Mouse (Mus musculus): ENCODE measurements around the gene Pigp.

The Pigp gene

GRCm38 (mm10) chr16:94371301-94371931, at the start of gene Pigp:
Pigp (minus strand) TSS chr16:94371842.
- peak; percentile 75 for DNase-seq

- no peak for DNase-seq
These were observed 48.9 kb upstream of the Pigp start for GRCm38 (mm10) chr16:94420498-94420897.

DNA sequence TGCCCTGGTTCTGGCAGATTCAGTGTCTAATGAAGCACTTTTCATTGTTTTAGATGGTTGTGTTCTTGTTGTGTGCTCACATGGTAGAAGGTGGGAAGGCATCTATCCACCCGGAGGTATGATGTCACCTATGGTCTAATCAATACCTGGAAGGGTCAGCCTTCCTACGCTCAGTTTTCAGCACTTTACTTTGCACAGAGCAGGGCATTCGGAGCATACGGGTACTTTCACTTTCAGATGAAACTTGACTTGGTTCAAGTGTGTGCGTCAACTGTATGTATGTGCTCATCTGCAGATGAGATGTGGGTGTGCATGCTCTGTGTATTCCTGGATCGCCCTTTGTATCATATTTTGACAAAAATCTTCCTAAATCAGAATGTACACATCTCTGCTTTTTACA, 42.5 kb upstream of the Pigp start:
- DNase-seq = no peak

- no peak for DNase-seq
These were observed 41.1 kb upstream of the Pigp start for GRCm38 (mm10) chr16:94412760-94413159.

GRCm38 (mm10) chr16:94412198-94412597, 40.6 kb upstream of the Pigp start:
- DNase-seq = no peak

DNA sequence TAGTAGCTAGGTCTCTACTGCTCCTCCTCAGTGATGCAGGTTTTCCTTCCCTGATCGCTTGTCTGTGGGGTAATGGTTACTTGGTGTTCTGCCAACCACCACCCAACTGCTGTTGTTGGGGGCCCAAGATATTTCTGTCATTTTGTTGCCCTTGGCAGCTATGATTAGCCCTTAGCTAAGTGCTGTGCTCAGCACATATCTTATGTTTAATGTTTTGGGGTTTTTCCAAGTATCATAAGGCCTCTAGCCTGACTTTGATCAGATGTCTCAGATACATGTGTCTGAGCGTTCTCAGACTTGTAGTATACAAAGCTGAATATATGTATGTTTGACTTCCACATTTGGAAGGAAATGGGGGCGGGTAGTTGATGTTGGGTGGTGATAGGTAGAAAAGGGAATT, 39.6 kb upstream of the Pigp start:
- DNase-seq = no peak

DNA sequence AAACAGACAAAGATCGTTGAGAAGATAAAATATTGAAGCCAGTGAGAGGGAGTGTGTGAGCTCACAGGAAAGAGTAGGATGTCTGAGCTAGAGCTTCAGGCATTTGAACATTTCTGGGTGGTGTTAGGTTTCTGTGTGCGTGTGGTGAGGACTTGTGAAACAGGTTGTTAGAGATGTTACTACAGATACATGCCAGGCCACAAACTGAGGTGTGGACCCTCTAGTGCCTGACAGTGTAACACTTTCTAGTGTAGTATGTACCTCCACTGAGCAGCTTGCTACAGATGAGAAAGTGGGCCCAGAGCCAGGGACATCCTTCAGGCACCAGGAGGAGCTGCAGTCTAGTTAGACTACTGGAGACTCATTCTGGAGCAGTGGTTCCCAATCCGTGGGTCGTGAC, 30.5 kb upstream of the Pigp start:
- peak; percentile 44 for DNase-seq

- DNase-seq = no peak
These were observed 30.0 kb upstream of the Pigp start for GRCm38 (mm10) chr16:94401636-94402035.

GRCm38 (mm10) chr16:94399141-94399540, 27.5 kb upstream of the Pigp start:
- DNase-seq = no peak

DNA sequence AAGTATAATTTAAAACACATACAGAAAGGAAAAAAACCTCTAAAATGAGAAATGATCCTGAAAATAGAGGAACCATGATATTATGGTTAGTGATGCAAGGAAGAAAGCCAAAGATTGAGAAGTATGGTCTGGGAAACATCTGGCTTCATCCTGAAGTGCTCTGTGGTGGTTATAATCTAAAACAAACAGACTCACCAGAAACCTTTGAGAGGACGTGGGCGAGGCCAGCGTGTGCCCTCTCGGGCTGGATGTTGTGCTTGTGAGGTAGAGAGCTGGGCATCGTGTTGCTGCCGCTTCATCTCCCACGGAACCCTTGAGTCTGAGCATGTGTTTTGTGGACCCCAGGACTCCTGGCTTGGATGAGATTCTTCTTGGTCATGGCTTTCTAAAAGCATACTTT, 25.0 kb upstream of the Pigp start:
- no peak for DNase-seq

GRCm38 (mm10) chr16:94395051-94395450, 23.4 kb upstream of the Pigp start:
- DNase-seq = peak; percentile 46

DNA sequence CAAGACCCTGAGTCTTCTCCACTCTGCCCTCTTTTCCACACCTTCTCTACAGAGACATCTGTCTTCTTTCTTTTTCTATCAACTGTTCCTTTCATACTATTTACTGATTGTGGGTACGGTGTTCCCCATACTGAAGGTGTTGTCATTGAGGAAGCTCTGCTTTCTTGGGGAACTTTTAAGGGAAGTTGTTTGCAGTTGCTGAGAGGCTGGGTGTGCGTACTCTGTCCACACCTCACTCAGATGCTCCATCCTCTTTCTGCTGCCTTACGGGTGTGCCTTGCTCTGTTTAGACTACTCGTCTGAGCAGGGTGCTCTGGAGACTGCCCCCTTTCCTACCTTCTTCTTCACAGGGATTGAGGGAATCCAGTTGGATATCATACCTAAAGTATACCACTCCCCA, 20.7 kb upstream of the Pigp start:
- no peak for DNase-seq

DNA sequence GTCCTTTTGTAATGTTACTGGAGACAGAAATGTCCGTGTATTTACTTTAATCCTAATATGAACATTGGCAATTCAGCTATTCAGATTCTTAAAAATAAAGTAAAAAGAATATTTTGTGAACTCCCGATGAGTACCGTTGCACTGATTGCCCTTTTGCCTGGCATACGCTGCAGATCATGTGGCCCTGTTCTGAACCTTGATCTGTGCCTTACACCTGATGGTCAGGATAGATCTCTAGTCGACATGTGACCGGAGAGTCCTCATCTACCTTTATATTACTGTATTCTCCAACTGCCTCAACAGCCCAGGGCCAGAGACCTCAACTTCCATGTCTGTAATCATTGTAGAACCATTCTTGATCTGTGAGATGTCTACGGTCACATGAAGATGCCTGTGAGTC, 16.0 kb upstream of the Pigp start:
- DNase-seq = no peak

DNA sequence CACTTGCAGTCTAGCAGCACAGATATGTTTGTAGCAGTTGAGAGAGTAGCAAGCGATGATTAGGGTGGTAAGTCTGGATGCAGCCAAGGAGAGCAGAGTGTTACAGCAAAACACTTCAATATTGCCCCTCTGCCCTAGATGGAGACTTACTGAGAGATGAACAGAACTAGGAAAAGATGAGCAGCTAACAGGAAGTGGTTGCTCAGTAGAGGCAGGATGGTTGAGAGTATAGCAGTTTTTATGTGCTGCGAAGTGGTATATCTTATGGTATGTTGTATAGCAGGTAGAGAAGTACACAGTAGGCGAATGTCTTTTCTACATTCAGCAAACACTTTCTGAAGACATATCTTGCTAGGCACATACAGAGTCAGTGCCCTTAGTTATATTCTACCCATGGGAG, 11.6 kb upstream of the Pigp start:
- DNase-seq = no peak

- no peak for DNase-seq
These were observed 7.7 kb upstream of the Pigp start for GRCm38 (mm10) chr16:94379386-94379785.

GRCm38 (mm10) chr16:94370915-94371300, 734 bp downstream of the Pigp start:
- DNase-seq = peak; percentile 88

DNA sequence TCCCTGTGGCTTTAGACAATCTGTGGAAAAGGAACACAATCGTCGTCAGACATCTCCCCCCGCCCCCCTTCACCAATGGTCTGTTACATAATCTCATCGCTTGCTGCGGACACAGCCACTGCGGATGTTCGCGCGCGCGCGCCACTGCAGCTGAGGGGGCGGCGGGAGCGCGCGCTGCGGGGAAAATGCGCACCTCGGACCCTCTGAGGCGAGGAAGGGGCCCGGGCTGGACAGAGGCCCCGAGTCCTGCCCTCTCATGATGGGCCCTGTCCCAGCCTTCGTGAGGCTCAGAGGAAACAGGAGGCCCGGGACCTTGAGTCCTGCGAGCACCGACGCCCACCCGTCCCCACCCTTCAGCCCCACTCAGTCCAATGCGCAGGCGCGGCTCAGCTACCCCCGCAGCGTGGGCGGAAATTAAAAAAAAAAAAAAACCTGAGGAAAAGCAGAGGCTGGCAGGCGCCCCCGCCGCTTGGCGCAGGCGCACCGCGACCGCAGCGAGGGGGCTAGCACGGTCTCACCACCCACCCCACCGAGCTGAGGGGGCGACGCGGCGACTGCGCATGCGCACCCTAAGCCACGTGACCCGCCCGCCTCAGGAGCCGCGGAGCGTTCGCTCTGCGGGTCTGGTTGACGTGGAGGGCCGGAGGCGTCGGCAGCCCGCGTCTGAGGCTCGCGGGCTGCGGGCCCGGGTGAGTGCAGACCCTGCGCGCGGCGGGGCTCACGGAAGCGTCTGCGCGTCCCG, 1.3 kb downstream of the Pigp start, which contains the start of gene Ttc3:
Gene Ttc3, plus strand, starts transcription at position 446 of the 742 bp plus-strand sequence.
- peak; percentile 98 for DNase-seq

GRCm38 (mm10) chr16:94369596-94370172, 2.0 kb downstream of the Pigp start:
- DNase-seq = no peak

GRCm38 (mm10) chr16:94365435-94365834, 6.2 kb downstream of the Pigp start:
- DNase-seq = no peak

DNA sequence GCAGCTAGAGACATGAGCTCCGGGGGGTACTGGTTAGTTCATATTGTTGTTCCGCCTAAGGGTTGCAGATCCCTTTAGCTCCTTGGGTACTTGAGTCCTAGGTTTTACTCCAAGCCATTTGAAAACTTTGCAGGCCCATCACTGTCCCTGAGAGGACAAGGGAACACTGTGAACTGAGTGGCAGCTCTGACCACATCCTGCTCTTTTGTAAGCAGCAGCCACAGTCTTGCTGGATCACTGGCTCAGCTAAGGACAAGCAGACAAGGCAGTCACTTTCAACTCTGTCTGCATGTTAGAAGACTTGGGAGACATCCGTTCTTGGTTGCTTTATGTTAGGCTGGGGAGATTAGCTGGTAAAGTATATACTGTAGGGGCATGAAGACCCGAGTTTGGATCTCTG, 7.8 kb downstream of the Pigp start:
- no peak for DNase-seq

DNA sequence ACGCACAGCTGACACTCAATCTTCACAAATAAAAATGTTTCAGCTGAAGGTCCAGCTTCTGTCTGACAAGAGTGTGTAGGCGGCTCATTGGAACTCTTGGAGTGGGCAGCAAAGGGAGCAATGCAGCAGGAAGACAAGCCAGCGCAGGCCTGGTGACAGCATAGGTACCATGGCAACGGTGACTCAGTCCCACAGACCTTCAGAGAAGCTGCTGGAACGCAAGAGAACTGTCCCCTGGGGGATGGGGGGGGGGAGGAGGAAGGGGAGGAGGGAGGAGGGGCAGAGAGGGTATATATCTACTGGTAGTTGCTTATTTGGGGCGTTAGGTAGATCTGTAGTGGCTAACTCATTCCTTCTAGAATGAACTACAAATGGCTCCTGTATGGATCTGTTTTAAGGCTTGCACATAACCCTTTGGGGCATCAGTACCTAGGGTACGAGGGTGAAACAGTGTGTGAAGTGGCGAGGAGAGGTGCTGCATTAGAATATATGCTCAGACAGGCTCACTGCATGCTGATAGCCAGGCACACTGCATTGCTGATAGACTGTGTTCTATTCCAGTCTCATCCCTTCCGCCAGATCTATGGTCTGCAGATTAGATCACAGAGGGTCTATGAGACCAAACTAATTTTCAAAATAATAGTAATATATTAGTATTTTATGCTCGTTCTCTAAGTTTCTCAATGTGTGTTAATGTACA, 9.3 kb downstream of the Pigp start:
- DNase-seq = peak; percentile 54

DNA sequence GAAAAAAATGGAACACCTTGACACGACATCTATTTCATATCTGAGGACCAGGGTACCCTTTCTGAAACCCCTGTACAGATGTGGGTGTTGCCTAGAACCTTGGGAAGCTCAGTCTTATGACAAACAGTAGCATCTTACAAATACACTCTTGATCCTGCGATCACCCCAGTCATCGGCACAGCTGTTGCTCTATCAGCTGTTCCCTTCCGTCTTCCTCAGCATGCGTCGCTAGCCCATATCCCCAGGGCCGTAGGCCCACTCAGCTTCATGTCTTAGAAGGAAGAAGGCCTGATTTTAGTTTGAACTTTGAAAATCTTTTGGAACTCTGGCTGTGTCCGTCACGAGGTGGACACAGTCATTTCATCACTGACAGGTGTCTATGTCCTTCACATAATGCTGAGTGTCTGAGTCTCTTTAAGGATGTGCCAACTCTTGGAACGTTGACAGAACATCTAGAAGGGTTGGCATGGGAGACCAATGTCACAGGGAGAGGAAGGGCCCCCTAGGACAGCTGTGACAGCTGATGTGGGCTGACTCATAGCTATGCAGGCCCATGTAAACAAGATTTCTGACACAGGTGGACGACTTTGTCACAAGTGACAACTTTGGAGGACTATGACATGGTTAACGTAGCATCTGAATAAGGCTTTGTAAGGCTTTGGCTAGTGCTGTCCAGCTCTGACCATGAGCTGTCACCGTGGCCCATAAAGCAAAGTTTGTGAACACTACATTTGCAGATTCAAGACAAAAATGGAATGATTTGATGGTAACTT, 10.9 kb downstream of the Pigp start:
- DNase-seq = no peak

DNA sequence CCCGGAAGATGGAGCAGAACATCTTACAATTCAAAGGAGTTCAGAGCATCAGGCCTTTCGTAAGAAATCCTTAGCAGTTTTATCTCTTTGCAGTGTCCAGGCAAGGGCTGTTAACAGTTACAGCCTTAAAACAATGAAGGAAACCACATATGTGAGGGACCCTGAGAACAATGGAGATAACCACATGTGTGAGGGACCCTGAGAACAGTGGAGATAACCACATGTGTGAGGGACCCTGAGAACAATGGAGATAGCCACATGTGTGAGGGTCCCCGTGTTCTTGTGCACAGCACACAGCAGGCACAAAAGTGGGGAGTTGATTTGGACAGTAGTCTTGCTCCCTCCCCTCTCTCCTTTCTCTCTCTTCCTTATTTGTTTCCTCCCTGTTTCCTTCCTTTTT, 13.6 kb downstream of the Pigp start:
- no peak for DNase-seq

Measured in cerebellum, adult 9-11 months (tissue).